Comparison of ENCODE assay signal across 26 mouse cellular contexts in genomic region chr1:180252656-180253190, GRCm38 (mm10). TPM values are rescaled to one million over a fixed set of nuclear protein-coding genes. Genes with fewer than 3 reads are reported as not detected.
DNase-seq lines count a peak whose midpoint lies in the region; ATAC-seq lines count a peak whose summit lies in the region.
"Had no signal": no experiment of that assay in that cellular context is flagged by ENCODE, and none has a peak within 500 bp of the region (broad histone marks: within the 10 kb centered on the region; RNA-seq: fewer than 3 reads in every experiment).

No protein-coding gene starts in this region.

- no peaks in the 10 kb centered on the region for H3K27me3 ChIP-seq in liver, embryonic 13.5 days
- H3K27me3 ChIP-seq in liver, embryonic 11.5 days (replicated peaks; ENCODE audit: control insufficient read depth, insufficient read depth, low read length), result no peaks in the 10 kb centered on the region
- H3K27me3 ChIP-seq: CH12.LX, Patski had no signal

- peak; percentile 47 for DNase-seq in CD4-positive, CD25-positive, alpha-beta regulatory T cell, adult 2 months (ENCODE audit: low read depth, low spot score)
- no peak for DNase-seq in liver, embryonic 13.5 days
- no peak for DNase-seq in liver, embryonic 11.5 days (ENCODE audit: low spot score)
- peak; percentile 6 for DNase-seq in T-cell, adult 2 months (ENCODE audit: low spot score)
- DNase-seq in layer of hippocampus, postnatal 10 days (ENCODE audit: low spot score in 2 of 2), result no peak
- DNase-seq in cerebellum, postnatal 14 days, result no peak
- DNase-seq: adrenal gland, adult 2 months; adrenal gland, postnatal 25 days; B cell, adult 2 months; cerebellum, adult 11-12 months; cerebellum, adult 8-10 months; cerebellum, postnatal 10 days; gastrocnemius, postnatal 10 days; gastrocnemius, postnatal 36 days; heart, postnatal 36 days had no signal

- H3K27ac ChIP-seq in liver, embryonic 13.5 days, result peak overlapping the region; percentile 78
- H3K27ac ChIP-seq in liver, embryonic 11.5 days (ENCODE audit: low read depth, low read length), result no peak overlapping the region
- H3K27ac ChIP-seq: forebrain, embryonic 10.5 days; forebrain, embryonic 13.5 days; hindbrain, embryonic 10.5 days; hindbrain, embryonic 13.5 days had no signal

- WGBS in liver, embryonic 13.5 days (ENCODE audit: insufficient replicate concordance), result 83% methylated on average over 11 of the region's 11 CpGs
- WGBS in liver, embryonic 11.5 days, result 82% methylated on average over 11 of the region's 11 CpGs

- no peaks in the 10 kb centered on the region for H3K36me3 ChIP-seq in liver, embryonic 13.5 days
- H3K36me3 ChIP-seq in liver, embryonic 11.5 days (ENCODE audit: control insufficient read depth, insufficient read depth, low read length), result no peaks in the 10 kb centered on the region
- H3K36me3 ChIP-seq: forebrain, embryonic 10.5 days; hindbrain, embryonic 10.5 days; hindbrain, embryonic 13.5 days had no signal

- no peak for ATAC-seq in CD4-positive, CD25-positive, alpha-beta regulatory T cell, adult 4 months
- ATAC-seq in liver, embryonic 13.5 days (ENCODE audit: low read depth), result no peak
- no peak for ATAC-seq in liver, embryonic 11.5 days (replicated peaks; ENCODE audit: low FRiP score)
- ATAC-seq: forebrain, embryonic 13.5 days; forebrain, embryonic 16.5 days; hindbrain, embryonic 16.5 days; Patski had no signal

- no peaks in the 10 kb centered on the region for H3K9me3 ChIP-seq in liver, embryonic 13.5 days (replicated peaks)
- no peaks in the 10 kb centered on the region for H3K9me3 ChIP-seq in liver, embryonic 11.5 days (ENCODE audit: control insufficient read depth, low read length)
- H3K9me3 ChIP-seq: forebrain, embryonic 10.5 days; forebrain, embryonic 13.5 days; G1E; hindbrain, embryonic 10.5 days; hindbrain, embryonic 13.5 days had no signal

- no peak overlapping the region for H3K9ac ChIP-seq in liver, embryonic 13.5 days
- no peak overlapping the region for H3K9ac ChIP-seq in liver, embryonic 11.5 days (ENCODE audit: low read depth, low read length)
- H3K9ac ChIP-seq: forebrain, embryonic 13.5 days; hindbrain, embryonic 13.5 days had no signal

- H3K4me2 ChIP-seq in liver, embryonic 13.5 days, result no peak overlapping the region
- H3K4me2 ChIP-seq in liver, embryonic 11.5 days, result no peak overlapping the region
- H3K4me2 ChIP-seq: forebrain, embryonic 13.5 days; heart, embryonic 11.5 days; hindbrain, embryonic 13.5 days had no signal

- no peak overlapping the region for H3K4me3 ChIP-seq in liver, embryonic 13.5 days (replicated peaks)
- no peak overlapping the region for H3K4me3 ChIP-seq in liver, embryonic 11.5 days (ENCODE audit: low read depth, low read length)
- H3K4me3 ChIP-seq: forebrain, embryonic 10.5 days; forebrain, embryonic 13.5 days; hindbrain, embryonic 10.5 days; hindbrain, embryonic 13.5 days had no signal

- H3K4me1 ChIP-seq in liver, embryonic 13.5 days (replicated peaks), result peaks cover 96% of the 10 kb centered on the region
- peaks cover 66% of the 10 kb centered on the region for H3K4me1 ChIP-seq in liver, embryonic 11.5 days (replicated peaks; ENCODE audit: control insufficient read depth, insufficient read depth, low read length)

RNA-seq across cellular contexts. Expression of gene Psen2, which starts 10.5 kb away (rescaled TPM):
- 100 to 1,000 TPM; 130 to 142 TPM for polyA plus RNA-seq in CD4-positive, CD25-positive, alpha-beta regulatory T cell, adult 4 months (2017; shearing (Covaris generic))
- 22.2 and 23.7 TPM in 2 replicates for polyA plus RNA-seq in liver, embryonic 13.5 days (2015; fragmentation: Nextera tagmentation; extraction: Ambion mirVana)
- polyA plus RNA-seq in liver, embryonic 11.5 days (2014; fragmentation: Nextera tagmentation; extraction: Ambion mirVana), result 30.9 and 31.3 TPM in 2 replicates
- total RNA-seq in layer of hippocampus, postnatal 10 days (2021), result 10 to 100 TPM; 23.1 to 24.0 TPM

RNA-seq across cellular contexts. Expression of gene Coq8a, which starts 53.3 kb away (rescaled TPM):
- 10 to 100 TPM; 46.1 to 67.9 TPM for polyA plus RNA-seq in CD4-positive, CD25-positive, alpha-beta regulatory T cell, adult 4 months (2017; shearing (Covaris generic))
- 6.7 and 8.6 TPM in 2 replicates for polyA plus RNA-seq in liver, embryonic 13.5 days (2015; fragmentation: Nextera tagmentation; extraction: Ambion mirVana)
- polyA plus RNA-seq in liver, embryonic 11.5 days (2014; fragmentation: Nextera tagmentation; extraction: Ambion mirVana), result 6.7 and 9.3 TPM in 2 replicates
- total RNA-seq in layer of hippocampus, postnatal 10 days (2021), result 10 to 100 TPM; 20.2 to 20.5 TPM

Comparison
In these comparisons a context has a peak if more than half of its experiments do, and no peak if none do; other contexts are left out.
1. DNase-seq: peak in CD4-positive, CD25-positive, alpha-beta regulatory T cell, adult 2 months (single experiment) and T-cell, adult 2 months (single experiment); none in liver, embryonic 13.5 days (single experiment), liver, embryonic 11.5 days (single experiment), layer of hippocampus, postnatal 10 days (0 of 2) and cerebellum, postnatal 14 days (0 of 2).